Mouse (Mus musculus): ENCODE data around the gene Dph2. TPM values are rescaled to one million over a fixed set of nuclear protein-coding genes. Genes with fewer than 3 reads are reported as not detected.

The Dph2 gene
- polyA plus RNA-seq (2015; fragmentation: Nextera tagmentation; extraction: Ambion mirVana), result 4.3 and 4.8 TPM in 2 replicates

GRCm38 (mm10) chr4:117891738-117892161 is at the start of gene Dph2:
Dph2 (minus strand) TSS chr4:117892032.

GRCm38 (mm10) chr4:117929391-117929881 is 37.6 kb upstream of the Dph2 start, which contains the start of gene Artn:
Artn (minus strand) TSS chr4:117929763.

GRCm38 (mm10) chr4:117914591-117915442 is 23.0 kb upstream of the Dph2 start, which contains the start of gene Ipo13:
Ipo13 (minus strand) TSS chr4:117914999.

DNA sequence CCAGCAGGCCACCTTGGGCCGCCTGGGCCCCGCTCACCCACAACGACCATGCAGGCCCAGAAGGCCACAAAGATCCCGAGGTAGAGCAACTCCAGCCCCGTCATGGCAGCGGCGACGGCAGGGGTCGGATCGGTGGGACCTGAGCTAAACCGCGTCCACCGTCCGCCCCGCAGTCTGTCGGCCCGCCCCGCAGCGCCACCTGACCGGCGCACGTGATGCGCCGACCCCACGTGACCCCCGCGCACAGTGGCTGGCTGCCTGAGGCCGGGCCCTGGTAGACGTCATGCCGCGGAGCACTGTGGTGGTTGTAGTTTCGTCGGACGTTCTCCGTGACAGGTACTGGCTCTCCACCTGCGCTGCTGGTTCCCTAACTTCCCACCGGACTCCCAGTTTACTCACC is 4.7 kb downstream of the Dph2 start, which contains the start of gene Atp6v0b:
Atp6v0b (minus strand) TSS at position 201 of the 400 bp plus-strand sequence.

DNA sequence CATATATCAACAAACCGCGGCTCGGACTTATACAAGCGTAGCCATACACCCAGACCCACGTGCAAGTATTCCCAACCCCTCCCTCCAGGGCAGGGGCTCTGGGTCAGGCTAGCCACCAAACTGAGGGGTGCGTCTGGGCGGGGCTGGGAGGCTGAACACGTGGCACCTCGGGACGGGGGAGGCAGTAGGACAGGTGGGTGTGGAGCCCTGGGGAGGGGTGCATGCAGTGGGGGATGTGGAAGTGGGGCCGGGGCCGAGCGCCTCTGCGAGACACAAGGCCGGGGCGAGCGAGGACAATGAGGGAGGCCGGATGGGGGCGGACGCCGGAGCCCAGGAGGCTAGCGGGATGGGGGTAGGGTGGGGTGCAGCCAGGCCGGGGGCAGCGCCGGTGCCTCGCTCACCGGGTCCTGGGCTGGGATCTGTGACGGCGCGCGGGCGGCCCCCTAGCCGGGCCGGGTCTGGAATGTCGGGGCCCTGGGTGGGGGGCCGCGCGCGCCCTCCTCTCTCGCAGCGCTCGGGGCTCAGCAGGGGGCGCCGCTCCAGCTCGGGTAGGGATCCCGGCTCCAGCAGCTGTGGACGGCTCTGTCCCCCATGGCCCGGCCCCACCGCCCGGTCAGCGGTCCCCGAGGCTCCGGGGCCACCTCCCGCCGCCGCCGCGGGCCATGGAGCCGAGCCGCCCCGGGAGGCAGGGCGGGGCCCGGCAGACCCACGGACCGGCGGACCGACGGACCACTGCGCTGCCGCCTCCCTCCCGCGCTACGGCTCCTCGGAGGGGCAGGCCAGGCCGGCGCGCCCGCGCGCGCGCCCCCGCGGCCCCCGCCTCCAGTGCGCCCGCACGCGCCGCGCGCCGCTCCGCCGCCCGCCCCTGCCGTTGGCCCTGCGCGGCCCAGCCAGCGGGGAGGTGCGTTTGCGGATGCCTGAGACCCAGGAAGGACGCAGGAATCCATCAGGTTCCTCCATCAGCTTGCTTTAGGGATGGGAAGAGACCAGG is 8.8 kb downstream of the Dph2 start, which contains the start of gene B4galt2:
B4galt2 (minus strand) TSS at position 787 of the 991 bp plus-strand sequence.

GRCm38 (mm10) chr4:117872471-117872886 is 19.4 kb downstream of the Dph2 start, which contains the start of gene Ccdc24:
Ccdc24 (minus strand) TSS chr4:117872557.

Other genes starting within 250 kb of the Dph2 start
- 33.4 and 36.9 TPM in 2 replicates for gene Dmap1, start 209.8 kb downstream of the Dph2 start, polyA plus RNA-seq (2015; fragmentation: Nextera tagmentation; extraction: Ambion mirVana)
- not detected in 2 replicates for gene Gm12845, start 167.6 kb downstream of the Dph2 start, polyA plus RNA-seq (2015; fragmentation: Nextera tagmentation; extraction: Ambion mirVana)
- gene Klf17, start 126.4 kb downstream of the Dph2 start, polyA plus RNA-seq (2015; fragmentation: Nextera tagmentation; extraction: Ambion mirVana), result not detected in 2 replicates
- 2.7 and 2.9 TPM in 2 replicates for gene Slc6a9, start 57.5 kb downstream of the Dph2 start, polyA plus RNA-seq (2015; fragmentation: Nextera tagmentation; extraction: Ambion mirVana)
- 0.46 and 0.53 TPM in 2 replicates for gene Ccdc24, start 19.5 kb downstream of the Dph2 start, polyA plus RNA-seq (2015; fragmentation: Nextera tagmentation; extraction: Ambion mirVana)
- gene B4galt2, start 8.5 kb downstream of the Dph2 start, polyA plus RNA-seq (2015; fragmentation: Nextera tagmentation; extraction: Ambion mirVana), result 10.1 and 10.3 TPM in 2 replicates
- 138 and 139 TPM in 2 replicates for gene Atp6v0b, start 4.7 kb downstream of the Dph2 start, polyA plus RNA-seq (2015; fragmentation: Nextera tagmentation; extraction: Ambion mirVana)
- 62.7 and 74.9 TPM in 2 replicates for gene Ipo13, start 23.0 kb upstream of the Dph2 start, polyA plus RNA-seq (2015; fragmentation: Nextera tagmentation; extraction: Ambion mirVana)
- gene Artn, start 37.7 kb upstream of the Dph2 start, polyA plus RNA-seq (2015; fragmentation: Nextera tagmentation; extraction: Ambion mirVana), result 1.3 and 1.4 TPM in 2 replicates
- gene St3gal3, start 242.9 kb upstream of the Dph2 start, polyA plus RNA-seq (2015; fragmentation: Nextera tagmentation; extraction: Ambion mirVana), result 6.8 and 7.0 TPM in 2 replicates

All from skeletal muscle tissue, postnatal 0 days (tissue).